Mouse (Mus musculus) lung, embryonic 16.5 days (tissue): Measurements from ENCODE around the gene S100a2. TPM values are rescaled to one million over a fixed set of nuclear protein-coding genes. Genes with fewer than 3 reads are reported as not detected.
A peak's percentile ranks its signal among the peaks of the same experiment; 100 is the strongest.

Experiments
- ATAC-seq: fragments of 200-750 bp; cut with Nextera tagmentation; 2 replicates; pipeline ENCODE4 v1.8.0; 2017; ENCODE audit warnings: low read depth, mild to moderate bottlenecking, moderate library complexity
- H3K27ac ChIP-seq: fragments of 300-500 bp; sonication (generic); 2 replicates; pipeline ENCODE4 v1.5.1; 2014; ENCODE audit warnings: mild to moderate bottlenecking, control low read depth, low read length
- H3K27me3 ChIP-seq: fragments of 300-500 bp; sonication (generic); 2 replicates; pipeline ENCODE4 v1.6.1; 2014; ENCODE audit warnings: low read depth, low read length, mixed read lengths; ENCODE audit not compliant: control insufficient read depth, insufficient read depth
- H3K36me3 ChIP-seq: fragments of 300-500 bp; sonication (generic); 2 replicates; pipeline ENCODE4 v1.6.1; 2014; ENCODE audit warnings: low read length; ENCODE audit not compliant: control insufficient read depth, insufficient read depth
- H3K4me1 ChIP-seq: fragments of 300-500 bp; sonication (generic); replicated peaks from 2 replicates; pipeline ENCODE4 v1.6.1; 2014; ENCODE audit warnings: low read length, mixed read lengths; ENCODE audit not compliant: control insufficient read depth, insufficient read depth
- H3K4me2 ChIP-seq: fragments of 300-500 bp; sonication (generic); 2 replicates; pipeline ENCODE4 v1.6.1; 2014; ENCODE audit warnings: low read depth, low read length, control low read depth
- H3K4me3 ChIP-seq: fragments of 300-500 bp; sonication (generic); 2 replicates; pipeline ENCODE4 v1.5.1; 2014; ENCODE audit warnings: mild to moderate bottlenecking, low read length, control low read depth
- H3K9ac ChIP-seq: fragments of 300-500 bp; sonication (generic); 2 replicates; pipeline ENCODE4 v1.6.1; 2014; ENCODE audit warnings: low read length, control low read depth
- H3K9me3 ChIP-seq: fragments of 300-500 bp; sonication (generic); 2 replicates; pipeline ENCODE4 v1.6.1; 2016; ENCODE audit warnings: low read length; ENCODE audit not compliant: control insufficient read depth
- WGBS: fragments of 180-500 bp; shearing (Covaris S2); extraction: QIAGEN DNeasy Blood & Tissue Kit; methylation state at CpG from one replicate; pipeline ENCODE4 v1.1.7; 2014; 5-methylcytosine and 5-hydroxymethylcytosine counted together
- polyA plus RNA-seq: library from polyadenylated mRNA; unstranded; fragments of >200 nt; fragmentation: Nextera tagmentation; extraction: Ambion mirVana; gene quantifications from 2 replicates; pipeline ENCODE4 v1.2.1, GENCODE M21; 2015

Gene S100a2
- polyA plus RNA-seq, 1 experiment from 2014 or later, result not detected

- H3K4me2 ChIP-seq, result no peak overlapping the region
- no peaks in the 10 kb centered on the region for H3K36me3 ChIP-seq
- H3K9me3 ChIP-seq, result no peaks in the 10 kb centered on the region
- no peak overlapping the region for H3K27ac ChIP-seq
- H3K4me3 ChIP-seq, result no peak overlapping the region
- no peaks in the 10 kb centered on the region for H3K27me3 ChIP-seq
- H3K4me1 ChIP-seq, result peaks cover 27% of the 10 kb centered on the region
- no peak overlapping the region for H3K9ac ChIP-seq
- ATAC-seq, result no peak
These were observed 19.1 kb downstream of the S100a2 start for GRCm38 (mm10) chr3:90609102-90609501.

- H3K4me1 ChIP-seq, result peaks cover 23% of the 10 kb centered on the region
- WGBS, result 82% methylated on average over 3 of the region's 3 CpGs
- H3K9me3 ChIP-seq, result no peaks in the 10 kb centered on the region
- no peak for ATAC-seq
- H3K27me3 ChIP-seq, result no peaks in the 10 kb centered on the region
- no peak overlapping the region for H3K4me2 ChIP-seq
- H3K36me3 ChIP-seq, result no peaks in the 10 kb centered on the region
- H3K9ac ChIP-seq, result no peak overlapping the region
- H3K4me3 ChIP-seq, result no peak overlapping the region
- no peak overlapping the region for H3K27ac ChIP-seq
These were observed 21.4 kb downstream of the S100a2 start for GRCm38 (mm10) chr3:90611494-90611893.

GRCm38 (mm10) chr3:90612061-90612460 lies 22.0 kb downstream of the S100a2 start:
- ATAC-seq, result no peak
- H3K36me3 ChIP-seq, result no peaks in the 10 kb centered on the region

GRCm38 (mm10) chr3:90612728-90613291 lies 22.8 kb downstream of the S100a2 start, which contains the start of gene S100a6:
TSS of gene S100a6 (plus strand) at chr3:90612882.
- Histone ChIP-seq H3K4me2 (peak within 1 kb of the TSS; percentile 73), H3K9ac (peak within 1 kb of the TSS; percentile 63), H3K27me3 (no peaks in the 10 kb centered on the region), H3K36me3 (no peaks in the 10 kb centered on the region), H3K4me3 (peak within 1 kb of the TSS; percentile 48), H3K9me3 (no peaks in the 10 kb centered on the region; the same call in 1 of the 2 replicates), H3K4me1 (peaks cover 23% of the 10 kb centered on the region), H3K27ac (no peak within 1 kb of the TSS)
- under 1% methylated on average over 23 of the region's 23 CpGs for WGBS
- peak; percentile 81 for ATAC-seq

More at GRCm38 (mm10) chr3:90612061-90612460, 22.0 kb downstream of the S100a2 start:
- no peak overlapping the region for H3K9ac ChIP-seq
- no peak overlapping the region for H3K4me2 ChIP-seq
- no peaks in the 10 kb centered on the region for H3K9me3 ChIP-seq
- H3K4me1 ChIP-seq, result peaks cover 23% of the 10 kb centered on the region
- no peak overlapping the region for H3K27ac ChIP-seq
- 61% methylated on average over 4 of the region's 4 CpGs for WGBS
- no peak overlapping the region for H3K4me3 ChIP-seq
- no peaks in the 10 kb centered on the region for H3K27me3 ChIP-seq

- ATAC-seq, result no peak
- Histone ChIP-seq H3K4me2 (peak overlapping the region; percentile 73), H3K27ac (no peak overlapping the region; the same call in 1 of the 2 replicates), H3K4me3 (peak overlapping the region; percentile 48), H3K4me1 (peaks cover 23% of the 10 kb centered on the region), H3K9ac (peak overlapping the region; percentile 63), H3K27me3 (no peaks in the 10 kb centered on the region), H3K9me3 (no peaks in the 10 kb centered on the region; the same call in 1 of the 2 replicates), H3K36me3 (no peaks in the 10 kb centered on the region)
- 57% methylated on average over 7 of the region's 7 CpGs for WGBS
These were observed 23.6 kb downstream of the S100a2 start for GRCm38 (mm10) chr3:90613461-90614147.

- peak overlapping the region; percentile 48; the same call in 1 of the 2 replicates for H3K4me3 ChIP-seq
- no peaks in the 10 kb centered on the region for H3K36me3 ChIP-seq
- H3K4me1 ChIP-seq, result peaks cover 23% of the 10 kb centered on the region
- 77% methylated on average over 6 of the region's 6 CpGs for WGBS
- H3K27me3 ChIP-seq, result no peaks in the 10 kb centered on the region
- H3K27ac ChIP-seq, result peak overlapping the region; percentile 19
- H3K4me2 ChIP-seq, result peak overlapping the region; percentile 73
- no peaks in the 10 kb centered on the region; the same call in 1 of the 2 replicates for H3K9me3 ChIP-seq
- H3K9ac ChIP-seq, result peak overlapping the region; percentile 36
- no peak for ATAC-seq
These were observed 24.1 kb downstream of the S100a2 start for GRCm38 (mm10) chr3:90614148-90614530.

GRCm38 (mm10) chr3:90614611-90615251 lies 24.7 kb downstream of the S100a2 start:
- peak; percentile 12 for ATAC-seq
- 57% methylated on average over 11 of the region's 11 CpGs for WGBS
- Histone ChIP-seq H3K4me1 (peaks cover 23% of the 10 kb centered on the region), H3K9ac (peak overlapping the region; percentile 36), H3K4me3 (no peak overlapping the region; the same call in 1 of the 2 replicates), H3K27ac (peak overlapping the region; percentile 19), H3K4me2 (0 out of 2 replicates have a peak overlapping the region, but pooled peaks have one; percentile 73), H3K27me3 (no peaks in the 10 kb centered on the region), H3K9me3 (no peaks in the 10 kb centered on the region; the same call in 1 of the 2 replicates), H3K36me3 (no peaks in the 10 kb centered on the region)

- H3K27me3 ChIP-seq, result no peaks in the 10 kb centered on the region
- no peak overlapping the region for H3K4me3 ChIP-seq
- H3K27ac ChIP-seq, result peak overlapping the region; percentile 19; the same call in 1 of the 2 replicates
- no peaks in the 10 kb centered on the region for H3K36me3 ChIP-seq
- H3K4me1 ChIP-seq, result peaks cover 23% of the 10 kb centered on the region
- H3K9me3 ChIP-seq, result no peaks in the 10 kb centered on the region; the same call in 1 of the 2 replicates
- ATAC-seq, result peak; percentile 86
- 5% methylated on average over 7 of the region's 7 CpGs for WGBS
- H3K9ac ChIP-seq, result no peak overlapping the region
- H3K4me2 ChIP-seq, result no peak overlapping the region
These were observed 25.4 kb downstream of the S100a2 start for GRCm38 (mm10) chr3:90615415-90615814.

- Histone ChIP-seq H3K9ac (no peak overlapping the region), H3K27me3 (no peaks in the 10 kb centered on the region), H3K4me3 (no peak overlapping the region), H3K9me3 (no peaks in the 10 kb centered on the region; the same call in 1 of the 2 replicates), H3K36me3 (no peaks in the 10 kb centered on the region), H3K4me1 (peaks cover 23% of the 10 kb centered on the region), H3K4me2 (no peak overlapping the region), H3K27ac (peak overlapping the region; percentile 64)
- ATAC-seq, result no peak
- WGBS, result 37% methylated on average over 1 of the region's 1 CpGs
These were observed 25.9 kb downstream of the S100a2 start for GRCm38 (mm10) chr3:90615911-90616310.
